Mouse (Mus musculus): ENCODE data around the gene Snap91. TPM values are rescaled to one million over a fixed set of nuclear protein-coding genes. Genes with fewer than 3 reads are reported as not detected.

Gene Snap91
- total and polyA plus RNA-seq, 2 experiments from 2014 or later = 161 to 247 TPM

DNA sequence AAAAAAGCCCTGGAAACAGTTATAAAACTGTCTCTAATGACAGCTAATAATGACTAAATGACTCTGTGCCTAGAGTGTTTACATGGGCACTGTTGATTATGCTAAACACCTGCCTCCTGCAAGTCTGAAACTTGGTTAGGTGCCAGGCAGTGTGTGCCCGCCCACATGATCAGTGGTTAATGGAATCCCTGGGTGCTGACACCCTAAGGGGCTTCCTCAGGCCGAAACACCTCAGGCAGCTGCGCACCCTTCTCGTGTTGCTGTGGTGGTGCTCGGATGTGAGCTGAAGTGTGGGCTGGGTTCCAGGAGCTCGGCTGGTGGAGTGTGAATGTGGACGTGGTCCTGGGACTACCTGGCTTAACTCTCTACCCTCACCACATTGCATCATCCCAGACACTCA lies 103.1 kb downstream of the Snap91 start:
- Histone ChIP-seq H3K4me2 (ENCODE audit: low read depth, low read length, poor library complexity, severe bottlenecking) (no peak overlapping the region), H3K4me1 (ENCODE audit: insufficient read depth, low read length) (no peaks in the 10 kb centered on the region), H3K9ac (replicated peaks; ENCODE audit: low read length, poor library complexity, severe bottlenecking) (no peak overlapping the region), H3K36me3 (ENCODE audit: insufficient read depth, low read length) (peaks cover 42% of the 10 kb centered on the region), H3K27me3 (ENCODE audit: insufficient read depth, low read length) (no peaks in the 10 kb centered on the region), H3K9me3 (ENCODE audit: low read length) (no peaks in the 10 kb centered on the region), H3K27ac (ENCODE audit: low read depth, low read length) (no peak overlapping the region), H3K4me3 (ENCODE audit: low read depth, low read length) (no peak overlapping the region)
- TF ChIP-seq CTCF (IDR thresholded peaks at IDR 0.05) = no peak
- no peak for ATAC-seq (ENCODE audit: low FRiP score)
- 64% methylated on average over 7 of the region's 7 CpGs for WGBS
- no peak for DNase-seq (ENCODE audit: low spot score)

DNA sequence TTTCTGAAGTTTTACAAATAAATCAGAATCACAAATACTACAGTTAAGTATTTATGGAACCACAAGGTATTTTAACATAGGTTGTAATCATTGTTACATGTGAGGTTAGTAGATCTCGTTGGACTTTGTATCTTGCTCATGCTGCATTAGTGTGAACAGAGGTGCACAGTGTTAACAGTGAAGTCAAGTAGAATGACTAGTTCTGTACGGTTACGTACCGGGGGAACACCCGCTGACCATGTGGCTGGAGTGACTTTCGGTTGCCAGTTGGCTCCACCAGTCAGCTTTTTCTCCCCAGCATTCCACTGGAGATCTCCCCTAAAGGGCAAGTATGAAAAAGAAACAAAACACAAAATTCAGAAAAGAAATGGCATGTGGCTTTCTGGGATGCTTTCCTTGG lies 105.1 kb downstream of the Snap91 start:
- DNase-seq (ENCODE audit: low spot score) (no peak), ATAC-seq (ENCODE audit: low FRiP score) (no peak)
- WGBS = 97% methylated on average over 6 of the region's 6 CpGs
- no peaks in the 10 kb centered on the region for H3K4me1 ChIP-seq (ENCODE audit: insufficient read depth, low read length)
- H3K4me2 ChIP-seq (ENCODE audit: low read depth, low read length, poor library complexity, severe bottlenecking) = no peak overlapping the region
- peaks cover 54% of the 10 kb centered on the region for H3K36me3 ChIP-seq (ENCODE audit: insufficient read depth, low read length)
- H3K4me3 ChIP-seq (ENCODE audit: low read depth, low read length) = no peak overlapping the region
- TF ChIP-seq CTCF (IDR thresholded peaks at IDR 0.05) = no peak
- H3K9me3 ChIP-seq (ENCODE audit: low read length) = no peaks in the 10 kb centered on the region
- H3K27ac ChIP-seq (ENCODE audit: low read depth, low read length) = no peak overlapping the region
- no peak overlapping the region for H3K9ac ChIP-seq (replicated peaks; ENCODE audit: low read length, poor library complexity, severe bottlenecking)
- no peaks in the 10 kb centered on the region for H3K27me3 ChIP-seq (ENCODE audit: insufficient read depth, low read length)

DNA sequence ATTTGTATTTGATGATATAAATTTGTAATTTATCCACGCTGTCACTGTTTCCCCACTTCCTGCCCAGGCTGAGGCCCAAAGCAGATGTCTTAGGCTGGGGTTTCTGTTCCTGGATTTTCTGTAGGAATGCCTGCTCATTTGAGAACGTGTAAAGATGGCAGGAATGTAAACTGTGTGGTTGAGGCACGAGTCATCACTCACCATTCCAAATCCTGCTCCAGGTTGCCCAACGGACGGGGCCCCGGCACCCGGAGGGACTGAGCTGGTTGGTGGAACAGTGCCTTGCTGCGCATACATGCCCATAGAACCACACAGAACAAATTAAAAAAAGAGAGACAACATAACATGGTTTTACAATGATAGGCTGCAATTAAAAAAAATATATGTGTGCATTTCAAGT lies 106.5 kb downstream of the Snap91 start:
- Histone ChIP-seq H3K4me3 (ENCODE audit: low read depth, low read length) (no peak overlapping the region), H3K27ac (ENCODE audit: low read depth, low read length) (no peak overlapping the region), H3K4me2 (ENCODE audit: low read depth, low read length, poor library complexity, severe bottlenecking) (no peak overlapping the region), H3K9ac (replicated peaks; ENCODE audit: low read length, poor library complexity, severe bottlenecking) (no peak overlapping the region), H3K36me3 (ENCODE audit: insufficient read depth, low read length) (peaks cover 50% of the 10 kb centered on the region), H3K9me3 (ENCODE audit: low read length) (no peaks in the 10 kb centered on the region), H3K4me1 (ENCODE audit: insufficient read depth, low read length) (no peaks in the 10 kb centered on the region), H3K27me3 (ENCODE audit: insufficient read depth, low read length) (no peaks in the 10 kb centered on the region)
- TF ChIP-seq CTCF (IDR thresholded peaks at IDR 0.05) = no peak
- 84% methylated on average over 8 of the region's 8 CpGs for WGBS
- DNase-seq (ENCODE audit: low spot score) (no peak), ATAC-seq (ENCODE audit: low FRiP score) (no peak)

DNA sequence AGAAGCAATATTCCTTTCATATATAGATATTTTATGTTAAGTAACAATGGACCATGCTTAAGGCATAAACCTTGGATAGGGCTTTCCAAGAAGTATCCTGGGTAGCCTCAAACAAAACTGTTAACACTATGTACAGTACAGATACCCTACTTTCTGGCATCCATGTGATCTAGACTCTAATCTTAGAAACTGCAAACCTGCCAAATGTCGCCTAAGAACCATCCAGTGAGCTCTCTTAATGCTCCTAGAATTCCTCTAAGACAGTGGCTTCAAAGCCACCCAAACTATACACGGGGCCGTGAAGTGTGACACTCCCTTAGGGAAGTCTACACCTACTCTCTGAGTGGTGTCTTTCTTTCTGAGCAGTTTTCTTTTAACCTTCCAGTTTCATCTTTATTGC lies 107.6 kb downstream of the Snap91 start:
- Histone ChIP-seq H3K9me3 (ENCODE audit: low read length) (no peaks in the 10 kb centered on the region), H3K27me3 (ENCODE audit: insufficient read depth, low read length) (no peaks in the 10 kb centered on the region), H3K4me1 (ENCODE audit: insufficient read depth, low read length) (no peaks in the 10 kb centered on the region), H3K9ac (replicated peaks; ENCODE audit: low read length, poor library complexity, severe bottlenecking) (no peak overlapping the region), H3K36me3 (ENCODE audit: insufficient read depth, low read length) (peaks cover 43% of the 10 kb centered on the region), H3K27ac (ENCODE audit: low read depth, low read length) (no peak overlapping the region), H3K4me2 (ENCODE audit: low read depth, low read length, poor library complexity, severe bottlenecking) (no peak overlapping the region), H3K4me3 (ENCODE audit: low read depth, low read length) (no peak overlapping the region)
- ATAC-seq (ENCODE audit: low FRiP score) = no peak
- no peak for DNase-seq (ENCODE audit: low spot score)
- 86% methylated on average over 3 of the region's 3 CpGs for WGBS
- TF ChIP-seq CTCF (IDR thresholded peaks at IDR 0.05) = no peak

DNA sequence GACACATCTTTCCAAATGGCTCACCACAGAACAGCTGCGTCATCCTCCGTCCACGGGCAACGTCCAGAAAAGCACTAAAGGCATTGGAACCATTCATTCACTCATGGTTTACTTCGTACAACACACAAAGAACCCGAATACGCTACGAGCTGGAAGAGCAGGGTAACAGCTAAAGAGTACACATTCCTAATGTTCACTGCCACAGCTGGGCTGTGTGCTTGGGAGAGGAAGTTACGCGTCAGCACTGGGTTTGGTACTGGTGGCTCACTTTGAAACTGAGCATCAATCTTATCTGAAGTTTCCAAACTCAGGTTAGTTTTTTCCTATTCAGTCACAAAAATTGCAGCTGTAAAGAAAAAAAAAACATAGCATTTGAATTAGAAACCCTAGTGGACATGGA lies 113.5 kb downstream of the Snap91 start:
- DNase-seq (ENCODE audit: low spot score) = no peak
- Histone ChIP-seq H3K27me3 (ENCODE audit: insufficient read depth, low read length) (no peaks in the 10 kb centered on the region), H3K4me2 (ENCODE audit: low read depth, low read length, poor library complexity, severe bottlenecking) (no peak overlapping the region), H3K9ac (replicated peaks; ENCODE audit: low read length, poor library complexity, severe bottlenecking) (no peak overlapping the region), H3K36me3 (ENCODE audit: insufficient read depth, low read length) (peaks cover 20% of the 10 kb centered on the region; the same call in 1 of the 2 replicates), H3K4me1 (ENCODE audit: insufficient read depth, low read length) (no peaks in the 10 kb centered on the region), H3K27ac (ENCODE audit: low read depth, low read length) (no peak overlapping the region), H3K4me3 (ENCODE audit: low read depth, low read length) (no peak overlapping the region), H3K9me3 (ENCODE audit: low read length) (no peaks in the 10 kb centered on the region)
- no peak for TF ChIP-seq CTCF (IDR thresholded peaks at IDR 0.05)
- ATAC-seq (ENCODE audit: low FRiP score) = no peak
- WGBS = 90% methylated on average over 10 of the region's 10 CpGs

DNA sequence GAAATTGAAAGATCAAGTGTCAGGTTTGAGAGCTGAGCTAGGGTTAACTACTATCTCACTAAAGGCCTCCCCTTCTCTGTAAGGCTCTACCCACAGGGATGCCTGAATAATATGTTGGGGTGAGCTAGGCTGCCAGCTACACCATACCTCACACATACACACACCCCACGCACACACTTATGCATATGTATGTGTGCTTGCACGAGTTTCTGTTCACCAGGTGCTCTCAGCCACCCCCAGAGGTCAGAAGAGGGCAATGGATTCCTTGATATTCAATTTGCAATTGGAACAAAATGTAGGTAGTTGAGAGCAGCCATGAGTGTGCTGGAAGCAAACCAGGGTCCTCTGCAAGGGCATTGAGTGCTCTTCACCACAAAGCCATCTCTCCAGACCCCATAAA lies 116.5 kb downstream of the Snap91 start:
- no peak overlapping the region for H3K4me2 ChIP-seq (ENCODE audit: low read depth, low read length, poor library complexity, severe bottlenecking)
- WGBS = 58% methylated on average over 2 of the region's 2 CpGs
- no peak for ATAC-seq (ENCODE audit: low FRiP score)

More for the DNA sequence above, 116.5 kb downstream of the Snap91 start:
- Histone ChIP-seq H3K4me1 (ENCODE audit: insufficient read depth, low read length) (no peaks in the 10 kb centered on the region), H3K9ac (replicated peaks; ENCODE audit: low read length, poor library complexity, severe bottlenecking) (no peak overlapping the region), H3K4me3 (ENCODE audit: low read depth, low read length) (no peak overlapping the region), H3K27me3 (ENCODE audit: insufficient read depth, low read length) (no peaks in the 10 kb centered on the region), H3K36me3 (ENCODE audit: insufficient read depth, low read length) (peaks cover 7% of the 10 kb centered on the region; the same call in 1 of the 2 replicates), H3K9me3 (ENCODE audit: low read length) (no peaks in the 10 kb centered on the region), H3K27ac (ENCODE audit: low read depth, low read length) (no peak overlapping the region)
- no peak for TF ChIP-seq CTCF (IDR thresholded peaks at IDR 0.05)
- DNase-seq (ENCODE audit: low spot score) = no peak

Measured in midbrain, postnatal 0 days (tissue).